Mouse (Mus musculus) embryo, embryonic 11 days (tissue): ENCODE measurements at regions not wholly inside any gene's neighbourhood (a gene's known extent, or its start where the extent isn't known, plus 50 kb on each side); places are given as distances from the start of the nearest gene placed in this dataset.
A peak's percentile ranks its signal among the peaks of the same experiment; 100 is the strongest.

Source experiments
- DNase-seq: peaks from one replicate; pipeline ENCODE4 v3.0.0-alpha.2; 2015

- no peak for DNase-seq
These were observed 128.6 kb upstream of the Plcz1 start for GRCm38 (mm10) chr6:140169836-140170235.

- no peak for DNase-seq
These were observed 125.9 kb upstream of the Plcz1 start for GRCm38 (mm10) chr6:140167182-140167581.

GRCm38 (mm10) chr6:140162729-140163128 lies 121.5 kb upstream of the Plcz1 start:
- no peak for DNase-seq

- DNase-seq = no peak
These were observed 120.2 kb upstream of the Plcz1 start for GRCm38 (mm10) chr6:140161482-140161881.

GRCm38 (mm10) chr6:140160946-140161345 lies 119.7 kb upstream of the Plcz1 start:
- DNase-seq = no peak

GRCm38 (mm10) chr6:140158986-140159385 lies 117.7 kb upstream of the Plcz1 start:
- no peak for DNase-seq

- no peak for DNase-seq
These were observed 116.1 kb upstream of the Plcz1 start for GRCm38 (mm10) chr6:140157375-140157774.

GRCm38 (mm10) chr6:140152418-140153176 lies 111.3 kb upstream of the Plcz1 start:
- no peak for DNase-seq

- DNase-seq = no peak
These were observed 107.5 kb upstream of the Plcz1 start for GRCm38 (mm10) chr6:140148628-140149245.

- no peak for DNase-seq
These were observed 106.9 kb upstream of the Plcz1 start for GRCm38 (mm10) chr6:140148138-140148537.

GRCm38 (mm10) chr6:140147711-140148110 lies 106.5 kb upstream of the Plcz1 start:
- no peak for DNase-seq

- no peak for DNase-seq
These were observed 92.5 kb upstream of the Plcz1 start for GRCm38 (mm10) chr6:140133734-140134133.

- DNase-seq = no peak
These were observed 85.4 kb upstream of the Plcz1 start for GRCm38 (mm10) chr6:140126645-140127044.

GRCm38 (mm10) chr6:140114024-140114423 lies 72.8 kb upstream of the Plcz1 start:
- no peak for DNase-seq

GRCm38 (mm10) chr6:140112054-140112453 lies 70.8 kb upstream of the Plcz1 start:
- DNase-seq = no peak

- no peak for DNase-seq
These were observed 66.8 kb upstream of the Plcz1 start for GRCm38 (mm10) chr6:140108083-140108482.

- DNase-seq = no peak
These were observed 66.4 kb upstream of the Plcz1 start for GRCm38 (mm10) chr6:140107628-140108027.

- DNase-seq = no peak
These were observed 64.9 kb upstream of the Plcz1 start for GRCm38 (mm10) chr6:140106141-140106540.

- no peak for DNase-seq
These were observed 60.8 kb upstream of the Plcz1 start for GRCm38 (mm10) chr6:140102043-140102442.

GRCm38 (mm10) chr6:140095416-140095815 lies 54.2 kb upstream of the Plcz1 start:
- DNase-seq = peak; percentile 39
